Mouse (Mus musculus) naive thymus-derived CD4-positive, alpha-beta T cell, adult 2 months (primary cell): Measurements from ENCODE around the gene Gm826.

Experiments used
- DNase-seq: peaks from one replicate; pipeline ENCODE4 v3.0.0-alpha.2; 2011; ENCODE audit warnings: low read depth

Gene Gm826

DNA sequence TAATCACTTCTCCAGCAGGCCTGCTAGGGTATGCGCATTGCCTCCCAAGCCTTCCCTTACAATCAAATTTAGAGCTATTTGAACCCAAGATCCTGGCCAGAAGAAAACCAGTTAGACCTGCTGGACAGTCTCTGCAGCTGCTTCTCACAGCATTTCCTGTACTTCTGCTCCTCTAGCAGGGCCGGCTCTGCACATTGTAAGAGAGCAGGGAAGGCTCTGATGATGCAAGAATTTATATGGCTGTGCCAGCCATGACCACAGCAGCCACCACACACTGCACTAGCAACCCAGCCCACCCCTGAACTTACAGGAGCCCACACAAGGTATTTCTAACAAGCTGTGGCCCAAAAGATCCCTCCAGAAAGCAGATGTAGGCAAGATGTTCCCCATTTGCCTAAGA is 19.6 kb upstream of the Gm826 start:
- no peak for DNase-seq

DNA sequence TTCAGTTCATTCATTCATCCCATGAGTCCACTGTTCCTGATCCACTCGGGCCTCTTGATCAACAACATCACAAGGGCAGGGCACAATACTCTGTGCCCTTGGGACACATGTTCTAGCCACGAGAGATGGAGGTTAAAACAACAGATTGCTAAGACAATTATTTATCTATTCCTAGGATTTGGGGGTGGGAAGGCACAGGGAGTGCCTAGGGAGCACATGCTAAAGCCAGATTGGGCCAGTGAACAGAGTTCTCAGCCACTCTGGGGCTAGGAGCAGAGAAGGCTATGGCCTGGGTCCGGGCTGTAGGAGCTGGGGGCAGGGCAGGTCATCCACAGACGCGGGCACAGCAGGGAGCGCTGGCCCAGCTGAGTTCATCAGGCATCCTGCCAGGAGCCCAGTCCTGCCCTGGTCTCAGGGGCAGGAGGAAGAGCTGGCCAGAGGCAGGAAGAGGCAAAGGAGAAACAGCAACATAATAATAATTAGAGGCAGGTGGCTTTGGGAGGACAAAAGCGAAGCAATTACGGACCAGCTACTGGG is 17.1 kb upstream of the Gm826 start:
- DNase-seq, result no peak

DNA sequence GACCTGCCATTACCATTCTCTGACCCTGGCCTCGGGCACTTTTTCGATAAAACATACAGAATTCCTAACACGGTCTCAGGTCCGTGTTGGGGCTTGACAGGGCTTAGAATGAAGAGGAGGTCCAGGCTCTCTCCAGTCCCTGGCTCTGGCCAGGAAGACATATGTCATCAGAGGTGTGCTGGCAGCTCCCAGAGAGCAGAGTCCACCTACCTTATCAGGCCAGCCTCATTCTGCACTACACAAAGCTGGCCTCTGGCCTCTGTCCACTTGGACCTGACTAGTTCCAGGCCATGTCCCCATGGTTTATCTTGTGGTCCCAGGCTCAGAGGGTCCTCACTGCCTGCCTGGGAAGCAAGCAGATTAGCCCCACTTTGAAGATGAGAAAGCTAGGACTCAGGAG is 15.6 kb upstream of the Gm826 start:
- DNase-seq, result no peak

DNA sequence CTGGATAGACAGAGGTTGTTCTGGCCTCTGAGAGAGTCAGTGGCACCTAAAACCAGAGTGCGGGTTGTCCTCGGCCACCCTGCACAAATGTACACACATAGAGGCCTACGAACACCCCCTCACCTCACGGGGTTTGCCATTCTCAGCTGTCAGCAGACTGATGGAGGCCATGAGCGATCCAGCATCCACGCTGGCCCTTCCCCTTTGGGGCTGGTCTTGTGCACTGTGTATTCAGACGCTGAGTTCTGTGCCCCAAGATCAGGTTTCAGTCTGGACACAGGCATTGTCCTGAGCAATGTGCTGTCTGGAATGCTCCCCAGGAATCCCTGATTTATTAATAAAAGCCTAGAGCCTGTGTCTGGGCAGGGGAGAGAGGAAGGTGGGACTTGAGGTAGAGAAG is 14.8 kb upstream of the Gm826 start:
- DNase-seq, result no peak

DNA sequence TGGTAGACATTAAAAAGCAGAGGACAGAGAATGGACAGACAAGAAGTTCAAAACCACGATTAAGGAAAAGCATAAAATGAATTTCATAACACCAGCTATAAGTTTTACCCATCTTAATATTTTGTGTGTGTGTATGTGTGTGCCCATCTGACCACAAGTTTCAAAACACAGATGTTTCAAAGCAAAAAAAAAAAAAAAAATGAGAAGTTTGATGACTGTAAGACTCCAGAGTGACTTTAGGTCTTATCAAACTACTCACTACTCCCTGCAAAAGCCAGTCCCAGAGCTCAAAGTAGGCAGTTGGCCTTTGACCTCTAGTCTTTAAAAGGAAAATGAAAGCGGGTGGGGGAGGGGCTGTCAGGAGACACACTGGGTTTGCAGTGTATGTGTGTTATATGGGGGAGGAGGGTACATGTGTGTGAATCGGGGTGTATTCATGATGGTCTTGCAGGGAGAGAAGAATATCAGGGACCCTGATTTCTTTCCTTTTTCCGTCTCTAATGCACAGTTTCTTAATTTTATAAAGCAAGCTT is 14.2 kb upstream of the Gm826 start:
- no peak for DNase-seq

DNA sequence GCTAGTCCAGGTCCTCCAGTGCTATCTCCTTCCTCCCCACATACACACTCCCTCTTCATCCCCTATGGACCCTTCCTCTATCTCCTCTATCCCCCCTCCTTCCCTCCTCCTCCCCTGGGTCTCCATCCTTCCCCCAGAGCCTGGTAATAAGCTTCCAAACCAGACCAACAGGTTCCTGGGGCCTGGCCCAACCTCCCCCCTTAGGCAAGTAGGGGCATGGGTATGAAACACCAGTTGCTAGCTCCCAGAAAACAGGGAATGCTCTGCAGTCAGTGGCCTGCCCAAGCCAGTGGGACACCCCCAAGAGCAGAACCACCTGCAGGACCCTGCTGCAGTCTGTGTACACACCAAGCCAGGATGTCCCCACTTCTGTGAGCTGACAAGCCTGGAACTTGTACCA is 11.7 kb upstream of the Gm826 start:
- no peak for DNase-seq

DNA sequence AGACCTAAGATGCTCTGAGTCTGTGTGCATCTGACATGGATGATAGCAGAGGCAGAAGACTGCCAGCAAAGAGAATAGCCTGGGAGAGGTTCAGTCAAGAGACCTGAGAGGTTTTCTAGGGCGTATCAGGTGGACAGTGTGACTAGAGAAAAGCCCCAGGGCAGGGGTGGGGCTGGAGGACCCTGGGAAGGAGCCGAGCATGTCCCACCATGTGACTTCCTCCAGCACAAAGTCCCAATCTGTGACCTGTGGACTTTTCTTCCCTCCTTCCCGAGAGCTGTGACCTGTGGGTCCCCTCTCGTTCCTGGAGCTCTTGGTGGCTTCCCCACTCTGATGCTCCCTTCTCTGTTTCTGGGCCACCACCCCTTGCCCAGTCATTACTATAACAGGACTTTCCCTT is 6.2 kb upstream of the Gm826 start:
- DNase-seq, result no peak

DNA sequence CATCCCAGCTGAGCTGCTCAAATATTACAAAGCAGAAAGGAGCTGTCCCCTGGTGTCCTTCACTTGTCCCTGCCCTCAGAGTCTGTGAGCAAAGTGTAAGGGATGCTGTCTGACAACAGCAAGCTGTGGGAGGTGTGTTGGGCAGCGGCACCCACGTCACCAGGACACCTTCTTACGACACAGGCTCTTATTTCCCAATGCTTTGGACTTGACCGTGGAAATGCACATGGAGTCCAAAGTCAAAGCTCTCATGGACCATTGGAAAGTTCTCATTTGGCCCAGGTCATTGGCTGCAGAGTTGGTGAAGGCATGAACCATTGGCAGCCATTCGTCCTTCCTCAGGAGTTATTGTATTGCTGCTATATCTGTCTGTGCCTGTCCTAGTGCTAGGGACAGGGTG is 5.6 kb upstream of the Gm826 start:
- no peak for DNase-seq

DNA sequence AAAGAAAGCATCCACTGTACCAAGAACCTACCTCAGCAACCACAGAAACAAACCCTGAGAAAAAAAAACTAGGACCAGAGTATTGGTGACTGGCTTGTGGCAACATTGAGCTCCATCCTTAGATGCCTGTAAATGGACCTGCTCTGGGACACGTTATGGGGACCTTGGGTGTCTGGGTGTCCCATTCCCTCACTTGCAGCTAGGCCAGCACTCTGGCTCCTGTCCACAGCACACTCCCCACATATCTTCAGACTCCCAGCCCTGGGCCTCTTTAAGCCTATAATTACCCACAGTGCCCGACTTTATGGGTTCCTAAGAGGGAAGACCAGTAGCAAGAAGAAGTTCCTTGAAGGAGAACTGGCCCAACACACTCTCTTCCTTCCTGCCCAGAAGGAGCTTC is 2.1 kb upstream of the Gm826 start:
- no peak for DNase-seq

DNA sequence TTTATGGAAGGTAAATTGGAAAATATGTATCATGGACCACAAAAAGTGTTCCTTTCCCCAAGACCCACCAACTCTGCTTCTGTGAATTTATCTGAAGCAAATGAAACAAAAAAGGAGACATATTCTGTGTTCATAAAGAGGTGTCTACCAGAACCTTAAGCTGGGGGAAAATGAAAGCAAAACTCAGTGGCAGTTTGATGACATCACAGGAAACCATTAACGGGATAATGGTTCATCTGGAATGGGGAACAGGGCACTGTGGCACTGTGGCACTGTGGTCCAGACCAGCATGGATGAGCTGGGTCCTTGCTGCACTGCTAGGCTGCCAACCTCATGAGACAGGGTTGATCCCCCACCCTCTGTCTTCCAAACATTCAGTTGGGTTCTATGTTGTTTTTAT is 1.1 kb upstream of the Gm826 start:
- DNase-seq, result peak; percentile 12

DNA sequence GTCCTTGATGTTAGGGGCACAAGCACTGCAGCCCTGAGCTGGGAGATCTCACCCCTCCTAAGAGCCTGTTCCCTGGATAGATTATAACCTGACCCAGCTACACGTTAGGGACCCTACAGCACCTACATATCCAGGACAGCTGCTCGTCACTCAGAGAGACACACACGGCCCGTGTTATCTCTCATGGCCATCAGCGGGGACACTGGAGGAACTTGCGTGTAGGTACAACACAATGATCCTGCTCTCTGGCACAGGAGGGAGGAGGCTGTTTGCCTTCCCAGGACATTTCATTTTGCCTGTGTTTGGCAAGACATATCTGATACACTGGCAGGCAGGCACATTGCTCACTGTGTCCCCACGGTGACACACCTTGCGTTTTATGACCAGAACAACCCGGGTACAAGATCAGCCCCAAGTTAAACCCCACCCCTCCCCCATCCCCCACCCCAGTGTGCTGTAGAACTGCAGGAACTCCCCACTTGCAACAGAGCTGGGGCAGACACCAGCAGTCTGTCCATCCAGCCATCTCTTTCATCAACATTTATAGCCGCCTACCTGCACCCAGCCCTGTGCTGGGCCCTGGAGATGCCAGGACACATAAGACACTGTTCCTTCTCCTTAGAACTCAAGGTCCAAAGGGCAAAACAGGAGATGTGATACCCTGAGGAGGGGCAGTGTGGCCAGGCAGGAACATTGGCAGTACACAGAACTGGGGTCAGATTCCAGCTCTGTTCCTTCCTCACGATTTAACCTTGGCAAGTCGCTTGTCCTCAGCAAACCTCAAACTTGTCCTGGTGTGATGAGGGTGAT is 1.2 kb downstream of the Gm826 start:
- DNase-seq, result no peak

DNA sequence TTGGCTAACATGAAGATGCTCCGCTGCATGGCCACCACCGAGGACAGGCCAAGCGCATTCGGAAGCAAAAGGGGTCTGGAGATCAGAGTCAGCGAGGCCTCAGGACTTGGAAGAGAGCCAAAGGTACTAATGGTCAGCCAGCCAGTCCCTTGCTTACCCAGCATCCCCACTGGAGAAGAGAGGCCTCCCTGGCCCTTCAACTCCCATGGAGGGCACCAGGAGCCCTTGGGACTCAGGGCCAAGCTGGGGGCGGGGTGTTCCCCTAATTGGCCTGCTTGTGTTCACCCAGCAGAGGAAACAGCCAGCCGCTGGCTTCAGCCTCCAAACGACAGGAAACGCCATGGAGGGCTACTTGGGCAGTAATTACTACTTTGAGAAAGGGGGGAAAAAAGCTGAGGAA is 5.1 kb downstream of the Gm826 start:
- DNase-seq, result no peak

DNA sequence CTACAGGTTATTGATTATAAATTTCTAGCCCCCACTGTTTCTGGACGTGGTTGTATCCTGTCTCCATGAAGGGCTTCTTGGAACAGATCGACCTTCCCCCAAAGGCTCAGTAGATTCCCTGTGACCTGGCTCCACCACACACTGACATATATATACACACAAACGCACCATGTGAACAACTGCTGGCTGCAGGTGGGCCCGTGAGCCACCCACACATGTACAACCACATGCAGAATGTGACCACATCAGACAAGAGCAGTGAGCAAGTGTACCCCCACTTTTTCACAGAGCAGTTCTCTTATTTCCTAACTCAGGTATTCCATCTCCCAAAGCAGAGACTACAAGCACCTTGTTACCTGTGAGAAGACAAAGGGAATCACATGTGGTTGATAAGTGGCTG is 6.2 kb downstream of the Gm826 start:
- peak; percentile 7 for DNase-seq

DNA sequence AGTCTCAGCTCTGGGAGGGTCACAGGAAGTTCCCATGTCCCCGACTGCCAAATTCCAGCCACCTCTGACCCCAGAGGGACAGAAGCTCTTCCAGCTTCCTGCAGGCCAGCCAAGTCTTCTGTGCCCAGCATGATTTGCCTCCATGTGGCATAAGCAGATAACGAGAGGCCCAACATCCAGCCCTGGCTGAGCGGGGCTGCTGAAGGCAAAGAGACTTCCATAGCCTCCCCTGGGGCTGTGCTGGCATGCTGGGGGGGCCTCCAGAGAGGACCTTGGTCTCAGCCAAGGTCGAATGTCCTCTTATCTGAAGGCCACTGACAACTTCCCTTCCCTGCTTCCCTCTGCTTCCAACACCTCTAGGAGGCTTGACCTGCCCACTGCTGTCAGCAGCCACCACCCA is 6.8 kb downstream of the Gm826 start:
- DNase-seq, result no peak

DNA sequence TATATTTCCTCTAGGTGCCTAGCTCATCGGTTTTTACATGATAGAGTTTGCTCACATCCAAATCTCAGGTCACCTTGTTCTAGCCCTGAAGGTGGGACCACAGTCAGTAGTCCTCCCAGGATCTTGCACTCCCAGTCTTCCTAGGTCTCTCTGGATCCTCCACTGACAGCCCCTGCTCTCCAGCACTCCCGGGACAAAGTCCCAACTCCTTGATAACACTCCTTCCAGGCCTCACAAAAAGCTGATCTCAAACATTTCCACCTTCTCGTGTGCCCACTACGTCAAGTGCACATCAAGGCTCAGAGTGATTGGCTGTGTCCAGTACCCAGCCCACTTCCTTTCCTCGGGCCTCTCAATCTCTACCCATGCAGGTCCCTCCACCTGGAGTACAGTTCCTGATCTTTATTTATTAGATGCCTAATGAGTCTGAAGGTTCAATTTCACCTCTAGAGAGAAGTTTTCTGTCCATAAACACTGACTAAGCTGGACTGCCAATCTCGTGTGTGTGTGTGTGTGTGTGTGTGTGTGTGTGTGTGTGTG is 8.8 kb downstream of the Gm826 start:
- no peak for DNase-seq

DNA sequence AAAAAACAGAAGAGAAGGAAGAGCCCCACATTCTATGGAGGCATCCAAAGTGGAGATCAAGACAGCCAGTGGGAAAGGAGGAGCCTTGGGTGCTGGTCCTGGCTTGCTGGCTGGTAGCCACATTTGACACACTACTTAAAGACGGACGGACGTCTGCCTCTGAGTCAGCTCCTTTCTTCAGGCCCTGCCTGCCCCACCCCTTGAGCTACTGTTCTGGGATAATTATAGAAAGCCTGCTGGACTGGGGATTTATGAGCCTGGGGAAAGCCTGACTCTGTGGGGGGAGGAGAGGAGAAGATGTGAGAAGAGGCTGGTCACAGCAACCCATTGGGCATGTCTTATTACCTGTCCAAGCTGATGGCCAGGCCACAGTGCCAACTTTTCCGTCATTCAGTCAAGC is 12.1 kb downstream of the Gm826 start:
- no peak for DNase-seq

DNA sequence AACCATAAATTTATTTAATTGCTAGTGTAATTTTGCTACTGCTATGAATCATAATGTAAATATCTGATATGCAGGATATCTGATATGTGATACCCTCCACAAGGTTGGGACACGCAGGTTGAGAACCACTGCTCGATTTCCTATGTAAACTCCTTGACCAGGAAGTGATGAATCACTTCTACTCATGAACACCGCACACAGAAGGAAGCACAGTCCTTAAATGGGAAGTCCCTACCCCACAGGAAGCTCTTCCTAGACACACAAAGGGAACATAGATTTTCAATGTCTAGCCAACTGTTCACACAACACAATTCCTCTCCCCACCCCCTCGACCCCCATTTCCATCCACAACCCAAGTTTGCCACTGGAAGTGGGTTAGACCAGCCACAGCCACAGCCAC is 15.7 kb downstream of the Gm826 start:
- no peak for DNase-seq

DNA sequence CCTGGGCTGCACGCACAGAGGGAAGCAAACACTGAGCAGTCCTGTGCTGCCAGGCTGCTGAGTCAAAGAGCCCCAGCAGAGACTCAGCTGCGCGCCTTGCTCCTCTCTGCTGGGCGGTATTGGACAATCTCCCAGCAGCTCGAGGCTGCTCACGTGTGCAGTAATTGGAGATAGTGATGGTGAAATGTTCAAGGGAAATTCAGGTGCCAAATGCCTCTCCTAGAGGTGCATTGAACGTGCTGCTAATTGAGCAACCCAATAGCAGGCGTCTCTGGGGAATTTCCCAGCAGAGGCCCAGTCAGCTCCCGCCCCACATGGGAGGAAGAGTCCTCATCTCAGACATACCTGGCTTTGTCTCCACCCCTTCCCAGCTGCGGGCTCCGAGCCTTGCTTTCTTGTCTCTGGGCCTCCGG is 20.4 kb downstream of the Gm826 start:
- no peak for DNase-seq

DNA sequence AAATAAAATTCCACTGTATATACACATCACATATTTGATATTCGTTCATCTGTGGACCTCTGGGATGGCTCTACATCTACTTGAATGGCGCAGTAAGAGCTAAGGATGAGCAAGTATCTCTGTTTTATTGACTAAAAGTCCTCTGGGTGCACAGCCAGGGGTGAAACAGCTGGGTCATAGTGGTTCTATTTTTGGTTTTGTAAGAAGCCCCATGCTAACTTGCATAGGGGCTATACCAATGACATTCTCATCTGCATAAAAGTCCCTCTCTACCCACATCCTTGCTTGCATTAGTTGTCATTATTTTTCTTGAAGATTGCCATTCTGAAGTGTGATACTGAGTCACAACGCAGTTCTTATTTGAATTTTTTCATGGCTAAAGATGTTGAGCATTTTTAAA is 28.9 kb downstream of the Gm826 start:
- DNase-seq, result no peak

DNA sequence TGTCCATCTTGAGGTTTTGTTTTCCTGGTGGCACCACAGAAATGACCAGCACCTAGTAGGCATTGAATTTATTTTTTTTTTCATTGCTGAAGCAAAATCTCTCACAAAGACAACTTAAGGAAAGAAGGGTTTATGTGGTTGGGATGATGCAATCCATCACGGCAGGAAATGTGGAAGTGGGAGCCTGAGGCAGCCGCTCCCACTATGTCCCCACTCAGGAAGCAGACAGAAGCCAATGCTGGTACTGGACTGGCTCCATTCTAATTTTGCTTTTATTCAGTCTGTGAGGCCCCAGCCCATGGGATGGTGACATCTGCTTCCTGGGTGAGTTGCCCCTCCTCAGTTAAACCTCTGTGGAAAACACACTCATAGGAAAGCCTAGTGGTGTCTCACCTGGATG is 30.0 kb downstream of the Gm826 start:
- DNase-seq, result no peak

DNA sequence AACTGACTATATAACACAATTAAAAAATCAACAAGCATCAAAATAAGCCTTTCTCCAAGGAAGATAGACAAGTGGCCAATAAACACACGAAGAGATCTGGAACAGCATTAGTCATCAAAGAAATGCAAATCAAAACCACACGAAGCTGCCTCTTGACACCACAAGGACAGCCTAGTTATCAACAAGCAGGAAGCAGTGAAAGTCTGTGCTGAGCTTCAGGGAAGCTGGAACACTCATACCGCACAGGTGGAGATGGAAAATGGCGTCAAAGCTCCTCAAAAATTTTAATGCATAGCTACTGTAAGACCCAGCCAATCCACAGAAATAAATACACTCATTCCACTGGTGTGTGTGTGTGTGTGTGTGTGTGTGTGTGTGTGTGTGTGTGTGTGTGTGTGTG is 31.9 kb downstream of the Gm826 start:
- no peak for DNase-seq

DNA sequence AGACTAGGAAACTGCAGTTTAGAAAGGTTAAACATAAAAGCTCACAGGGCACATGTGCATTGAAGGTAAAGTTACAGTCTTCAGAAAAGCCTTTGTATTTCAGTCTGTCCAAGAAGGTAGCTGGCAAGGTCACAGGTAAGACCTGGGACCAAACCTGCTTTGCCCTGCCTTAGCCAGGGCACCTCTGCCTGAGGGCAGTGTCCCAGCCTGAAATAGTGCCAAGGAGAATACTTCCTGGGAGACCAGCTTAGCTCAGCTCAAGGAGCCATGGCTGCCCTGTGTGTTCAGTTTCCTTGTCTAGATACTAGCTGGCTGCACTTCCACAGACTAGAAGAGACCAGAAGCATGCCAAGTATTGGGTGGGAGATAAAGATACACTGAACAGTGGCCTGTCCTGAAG is 35.4 kb downstream of the Gm826 start:
- DNase-seq, result no peak

DNA sequence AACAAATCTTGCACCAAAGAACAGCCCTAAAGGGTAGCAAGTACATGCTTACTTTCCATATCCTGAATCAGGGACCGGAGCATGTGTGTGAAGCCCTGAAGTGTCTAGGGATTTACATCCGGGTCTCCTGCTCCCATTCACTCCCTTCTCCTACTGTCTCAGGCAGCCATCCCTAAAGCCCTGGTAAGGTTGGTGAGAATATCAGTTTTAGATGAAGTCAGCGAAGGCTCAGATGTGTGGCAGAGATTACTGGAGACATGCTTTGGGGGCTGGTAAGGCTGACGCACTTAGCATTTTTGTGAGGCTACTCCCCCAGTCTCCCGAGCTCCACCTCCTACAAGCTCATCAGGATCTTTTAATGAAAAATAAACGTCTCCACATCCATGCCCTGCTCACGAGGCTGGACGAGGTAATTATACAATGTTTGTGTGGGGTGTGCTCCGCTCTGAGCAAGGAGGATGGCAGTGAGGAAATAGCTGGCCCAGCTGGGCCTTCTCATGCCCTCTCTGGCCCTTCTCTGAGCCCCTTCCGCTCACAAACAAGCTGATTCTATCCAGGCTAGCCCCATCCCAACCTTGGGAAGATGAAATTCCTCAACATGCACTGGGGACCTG is 45.3 kb downstream of the Gm826 start:
- DNase-seq, result no peak
